Mouse (Mus musculus): ENCODE data around the gene Prkag2.
"Not testable (repeated sequence)": the region's sequence is repeated elsewhere in the genome, so short reads cannot be mapped to it uniquely, and the experiment has no call there.

Prkag2 gene

DNA sequence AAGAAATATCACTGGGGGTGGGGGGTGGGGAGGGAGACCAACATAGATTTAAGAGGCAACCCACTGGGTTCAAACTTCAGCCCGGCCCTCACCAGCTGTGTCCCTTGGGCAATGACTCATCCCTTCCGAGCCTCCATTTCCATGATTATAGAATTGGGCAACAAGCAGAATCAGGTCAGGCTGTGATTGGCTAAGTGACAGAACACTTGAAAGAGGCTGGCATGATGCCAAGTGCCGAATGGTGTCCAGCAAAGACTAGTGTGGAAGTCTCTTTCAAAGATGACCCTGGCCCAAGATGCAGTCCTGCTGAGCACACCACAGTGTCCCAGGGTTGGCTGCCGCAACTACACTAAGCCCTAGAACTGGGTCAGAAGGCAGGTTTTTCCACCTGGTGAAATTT is 14.2 kb downstream of the Prkag2 start:
- no peak for DNase-seq

DNA sequence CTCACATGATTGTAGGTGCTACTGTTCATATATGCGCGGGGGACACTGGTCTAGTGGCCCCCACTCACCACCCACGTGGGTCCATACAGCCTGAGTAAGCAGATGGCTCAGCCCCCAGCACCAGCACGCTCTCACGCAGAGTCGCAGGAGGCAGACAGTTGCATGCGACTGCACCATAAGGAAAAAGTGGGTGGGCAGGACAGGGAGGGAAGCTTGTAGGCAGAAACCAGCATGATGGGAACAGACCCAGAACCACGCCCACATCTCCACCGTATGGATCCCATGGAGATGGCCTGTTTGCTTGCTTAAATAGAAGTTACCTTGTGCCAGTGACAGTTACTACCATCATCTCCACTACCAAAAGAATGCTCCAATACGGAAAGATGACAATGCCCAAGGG is 15.3 kb downstream of the Prkag2 start:
- DNase-seq, result no peak

DNA sequence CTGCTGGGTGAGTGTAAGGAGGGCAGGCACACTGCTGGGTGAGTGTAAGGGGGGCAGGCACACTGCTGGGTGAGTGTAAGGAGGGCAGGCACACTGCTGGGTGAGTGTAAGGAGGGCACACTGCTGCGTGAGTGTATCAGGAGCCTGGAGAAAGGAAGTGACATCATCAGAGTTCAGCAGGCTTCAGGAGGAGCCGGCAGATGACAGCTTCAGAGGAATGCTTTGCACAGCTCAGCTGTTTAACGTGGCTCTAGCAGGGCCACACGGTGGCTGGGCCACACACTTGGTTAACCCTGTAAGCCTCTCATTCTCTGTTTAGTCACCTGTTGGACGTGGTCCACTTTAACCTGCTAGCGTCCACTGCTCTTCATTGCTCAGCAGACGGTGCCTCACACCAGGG is 16.6 kb downstream of the Prkag2 start:
- peak; percentile 16 for DNase-seq

DNA sequence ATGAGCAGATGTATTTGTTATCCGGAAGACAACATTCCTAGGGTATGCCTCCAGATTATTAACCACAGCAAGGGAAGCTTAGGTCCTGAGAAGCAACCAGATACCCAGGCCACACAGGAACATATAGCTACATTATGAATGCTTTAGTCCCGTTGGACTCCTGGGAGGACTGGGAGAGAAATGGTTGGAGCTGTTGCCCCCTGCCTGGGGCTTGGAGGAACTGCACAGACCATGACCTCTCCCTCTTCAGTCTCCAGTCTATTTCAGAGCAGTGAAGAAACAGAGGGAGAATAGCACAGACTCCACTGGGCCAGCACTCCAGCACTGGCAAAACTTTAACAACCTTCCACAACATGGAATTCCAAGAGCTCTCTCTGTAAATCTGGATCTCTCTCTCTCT is 17.9 kb downstream of the Prkag2 start:
- DNase-seq, result peak; percentile 71

DNA sequence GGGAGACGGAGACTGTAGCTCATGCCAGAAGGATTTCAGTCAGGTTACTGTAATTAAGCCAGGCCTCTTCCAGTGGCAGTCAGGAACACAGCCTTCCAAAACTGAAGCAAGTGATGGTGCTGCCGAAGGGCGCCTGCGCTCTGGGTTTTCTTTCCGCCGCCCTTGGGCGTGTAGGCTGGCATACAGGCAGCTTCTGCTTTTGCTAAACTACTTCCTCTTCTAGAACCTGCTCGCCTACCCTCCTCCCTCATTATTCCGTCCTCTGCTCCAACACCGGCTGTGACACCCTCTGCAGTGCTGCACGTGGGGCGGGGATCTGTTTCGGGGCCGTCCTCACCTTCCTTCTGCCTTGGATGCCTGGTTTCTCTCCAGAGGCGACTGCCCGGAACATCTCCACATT is 18.9 kb downstream of the Prkag2 start:
- no peak for DNase-seq

DNA sequence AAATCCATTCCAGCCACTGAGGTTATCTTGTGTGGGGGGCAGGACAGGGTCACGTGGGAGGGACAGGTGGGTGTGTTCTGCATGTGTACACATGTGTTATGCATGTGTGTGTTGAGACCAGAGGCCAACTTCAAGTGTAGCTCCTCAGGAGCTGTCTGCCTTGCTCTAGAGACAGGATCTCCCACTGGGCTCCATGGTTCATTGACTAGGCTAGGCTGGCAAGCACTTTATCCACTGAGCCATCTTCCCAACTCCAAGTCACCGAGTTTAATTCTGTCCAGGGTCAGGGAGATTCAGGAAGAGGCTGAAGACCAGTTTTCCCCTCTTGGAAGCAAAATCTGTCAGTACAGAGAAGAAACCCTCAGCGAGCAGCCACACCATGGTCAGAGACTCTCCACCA is 19.4 kb downstream of the Prkag2 start:
- DNase-seq, result no peak

DNA sequence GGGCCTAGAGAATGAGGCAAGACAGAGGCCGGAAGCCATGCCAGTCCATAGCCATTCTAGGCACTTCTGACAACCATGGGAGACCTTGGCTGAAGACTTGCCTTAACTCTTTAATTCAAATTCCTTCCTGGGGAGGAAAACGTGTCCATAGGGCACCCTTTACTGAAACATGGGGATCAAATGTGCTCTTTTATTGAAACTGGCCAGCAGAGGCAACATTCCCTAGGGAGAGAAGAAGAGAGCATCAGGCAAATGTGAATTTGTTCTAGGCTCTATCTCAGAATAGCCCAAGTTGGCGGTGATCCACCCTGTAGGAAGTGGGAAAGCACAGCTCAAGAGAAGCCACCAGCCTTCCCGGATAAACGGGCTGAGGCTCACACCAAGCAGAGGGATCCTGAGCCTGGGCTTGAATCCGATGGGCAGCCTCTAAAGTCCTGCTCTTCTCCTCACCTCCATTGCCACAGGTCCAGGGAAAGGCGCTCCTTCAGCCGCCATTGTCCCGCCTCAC is 19.9 kb downstream of the Prkag2 start:
- DNase-seq, result no peak

DNA sequence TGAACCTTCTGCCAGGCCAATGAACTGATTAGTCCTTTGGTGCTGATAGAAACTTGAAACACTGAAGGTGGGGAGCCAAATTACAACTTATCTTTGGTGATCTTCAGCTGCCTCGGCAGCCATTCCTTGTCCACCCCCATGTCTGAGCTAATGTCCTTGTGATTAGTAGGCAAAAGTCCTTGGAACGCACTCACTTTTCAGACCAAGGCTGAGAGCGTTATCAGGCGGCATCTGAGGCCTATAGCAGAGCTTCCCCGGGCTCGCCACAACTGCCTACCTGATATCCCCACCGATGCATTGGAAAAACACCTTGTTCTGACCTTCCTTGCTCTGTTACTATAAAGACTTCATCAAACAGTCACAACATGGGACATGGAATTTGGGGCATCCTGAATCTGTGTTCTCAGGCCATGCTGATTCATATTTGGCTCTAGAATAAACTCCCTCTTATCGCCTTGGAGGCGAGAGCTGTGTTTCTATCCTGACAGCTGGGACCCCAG is 20.6 kb downstream of the Prkag2 start:
- DNase-seq, result no peak

DNA sequence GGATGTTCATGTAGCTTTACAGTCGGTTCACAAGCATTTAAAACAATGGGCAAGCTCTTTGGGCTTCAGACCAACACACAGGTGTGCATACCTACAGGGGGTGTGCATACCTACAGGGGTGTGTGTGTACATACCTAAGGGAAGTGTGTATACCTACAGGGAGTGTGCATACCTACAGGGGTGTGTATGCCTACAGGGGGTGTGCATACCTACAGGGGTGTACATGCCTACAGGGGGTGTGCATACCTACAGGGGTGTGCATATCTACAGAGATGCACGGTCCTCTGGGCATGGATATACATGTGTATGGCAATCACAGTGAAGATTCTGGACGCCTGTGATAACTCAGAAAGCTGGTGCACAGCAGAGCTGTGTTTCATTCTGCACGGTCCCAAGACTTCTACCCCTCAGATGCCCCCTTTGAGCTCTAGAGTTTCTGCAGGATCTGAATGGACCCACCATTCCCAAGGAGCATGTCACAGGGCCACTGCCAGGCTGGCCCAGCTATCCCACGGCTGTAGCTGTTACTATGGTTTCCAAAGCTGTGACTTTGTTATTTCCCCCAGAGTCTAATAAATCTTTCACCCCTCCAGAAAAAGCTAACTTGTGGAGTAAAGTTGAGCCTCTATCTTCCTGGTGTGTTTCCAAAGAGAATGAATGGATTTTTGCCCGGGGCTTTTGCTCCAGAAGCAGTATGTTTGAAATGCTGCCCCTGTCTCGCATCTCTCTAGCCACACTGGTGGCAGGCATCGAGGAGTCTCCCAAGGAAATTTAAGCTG is 22.4 kb downstream of the Prkag2 start:
- no peak for DNase-seq

DNA sequence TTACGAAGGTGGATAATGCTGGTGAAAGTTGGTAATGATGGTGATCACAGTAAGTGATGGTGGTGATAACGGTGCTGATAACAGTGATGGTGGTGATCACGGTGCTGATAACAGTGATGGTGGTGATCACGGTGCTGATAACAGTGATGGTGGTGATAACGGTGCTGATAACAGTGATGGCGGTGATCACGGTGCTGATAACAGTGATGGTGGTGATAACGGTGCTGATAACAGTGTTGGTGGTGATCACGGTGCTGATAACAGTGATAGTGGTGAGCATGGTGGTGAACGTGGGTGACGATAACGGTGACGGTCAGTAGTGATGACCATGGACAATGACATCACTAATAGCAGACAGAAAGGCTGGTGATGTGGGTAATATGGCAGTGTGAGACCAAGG is 23.2 kb downstream of the Prkag2 start:
- DNase-seq, result not testable (repeated sequence)

DNA sequence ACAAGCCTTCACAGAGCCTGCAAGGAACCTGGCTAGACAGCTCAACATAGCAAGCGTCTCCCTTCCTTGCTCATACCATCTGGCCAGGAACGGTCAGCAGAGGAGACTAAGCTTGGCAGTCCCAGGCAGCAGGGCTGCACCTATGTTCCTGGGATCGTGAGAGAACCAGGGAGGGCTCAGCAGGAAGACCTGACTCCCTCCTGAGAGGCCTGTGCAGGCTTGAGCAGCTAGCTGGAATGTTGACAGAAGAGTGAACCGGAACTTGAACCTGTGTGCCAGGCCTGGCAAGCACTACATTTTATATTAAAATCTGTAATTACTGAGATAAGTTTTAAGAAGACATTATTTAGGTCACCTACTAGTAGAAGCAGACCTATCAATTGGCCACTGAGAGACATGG is 24.8 kb downstream of the Prkag2 start:
- DNase-seq, result no peak

DNA sequence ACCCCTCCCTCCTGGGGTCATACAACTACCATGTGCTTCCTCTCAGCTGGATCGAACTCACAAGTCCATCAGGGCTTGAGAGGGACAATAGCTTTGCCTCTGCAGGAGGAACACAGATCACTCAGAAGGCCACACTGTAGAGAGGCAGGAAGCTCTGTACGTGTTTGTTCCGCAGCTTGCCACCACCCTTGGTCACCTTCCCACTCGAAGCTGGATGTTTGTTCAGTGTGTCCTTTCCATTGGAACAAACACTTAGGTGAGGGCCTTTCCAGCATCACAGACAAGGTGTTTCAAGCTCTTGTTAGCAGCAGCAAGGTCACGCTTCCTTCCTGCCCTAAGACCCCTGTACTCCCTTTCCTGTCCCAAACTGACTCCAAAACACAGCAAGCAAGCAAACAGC is 30.6 kb downstream of the Prkag2 start:
- DNase-seq, result no peak

DNA sequence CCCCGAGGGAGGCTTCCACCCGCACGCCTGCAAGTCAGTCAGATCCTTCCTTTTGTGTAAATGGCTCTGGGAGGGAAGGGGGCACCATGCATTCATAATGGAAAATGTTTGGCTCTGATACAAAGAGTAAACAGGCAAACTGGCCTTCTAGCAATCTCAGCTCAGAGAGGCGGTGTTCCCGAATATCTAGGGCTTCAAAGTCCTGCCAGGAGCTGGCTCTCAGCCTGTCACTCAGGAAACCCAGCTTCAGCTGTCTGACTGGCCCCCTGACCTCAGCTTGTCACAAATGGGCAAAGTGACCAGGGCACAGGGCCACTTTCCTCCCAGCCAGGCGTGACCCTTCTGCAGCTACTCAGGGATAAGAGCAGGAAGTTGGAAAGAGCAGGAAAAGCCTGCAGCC is 33.3 kb downstream of the Prkag2 start:
- no peak for DNase-seq

DNA sequence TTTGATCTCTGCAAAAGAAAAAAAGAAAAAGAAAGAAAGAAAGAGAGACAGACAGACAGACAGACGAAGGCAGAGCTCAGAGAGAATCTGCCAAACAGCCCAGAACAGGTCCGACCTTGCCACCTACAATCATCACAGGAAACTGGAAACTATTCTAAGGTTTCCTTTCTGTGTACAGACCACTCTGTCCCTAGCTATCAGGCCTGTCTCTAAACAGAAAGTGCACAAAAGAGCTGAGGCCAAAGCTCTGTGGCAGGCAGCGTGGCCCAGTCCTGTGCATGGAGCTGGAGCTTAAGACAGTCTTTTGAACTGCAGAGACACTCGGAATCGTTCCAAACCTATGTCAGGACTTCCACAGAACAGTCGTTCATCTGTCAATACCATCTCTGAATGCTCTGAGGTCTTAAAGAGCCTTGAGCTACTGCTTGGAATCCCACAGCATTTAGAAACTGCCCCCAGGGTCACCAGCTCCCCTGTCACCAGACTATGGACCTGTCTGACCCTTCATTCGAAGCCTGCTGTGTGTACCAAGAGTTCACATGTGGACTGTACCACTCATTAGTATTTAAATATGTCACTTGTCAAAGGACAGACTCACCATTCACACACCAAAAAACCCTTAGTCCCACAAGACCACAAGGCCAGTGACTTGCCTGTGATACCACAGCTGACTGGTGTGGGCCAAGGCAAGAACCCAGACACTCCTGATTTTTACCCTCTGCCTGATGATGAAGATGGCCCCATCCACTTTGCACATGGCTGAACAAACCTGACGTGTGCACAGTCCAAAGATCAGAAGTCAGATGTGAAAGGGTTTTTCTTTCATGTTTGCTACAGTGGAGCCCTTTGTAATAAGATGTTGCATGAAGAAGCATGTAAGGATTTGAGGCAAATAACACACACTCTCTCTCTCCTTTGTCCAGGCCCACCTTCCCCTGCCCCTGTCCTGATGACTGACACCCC is 35.9 kb downstream of the Prkag2 start:
- DNase-seq, result no peak

DNA sequence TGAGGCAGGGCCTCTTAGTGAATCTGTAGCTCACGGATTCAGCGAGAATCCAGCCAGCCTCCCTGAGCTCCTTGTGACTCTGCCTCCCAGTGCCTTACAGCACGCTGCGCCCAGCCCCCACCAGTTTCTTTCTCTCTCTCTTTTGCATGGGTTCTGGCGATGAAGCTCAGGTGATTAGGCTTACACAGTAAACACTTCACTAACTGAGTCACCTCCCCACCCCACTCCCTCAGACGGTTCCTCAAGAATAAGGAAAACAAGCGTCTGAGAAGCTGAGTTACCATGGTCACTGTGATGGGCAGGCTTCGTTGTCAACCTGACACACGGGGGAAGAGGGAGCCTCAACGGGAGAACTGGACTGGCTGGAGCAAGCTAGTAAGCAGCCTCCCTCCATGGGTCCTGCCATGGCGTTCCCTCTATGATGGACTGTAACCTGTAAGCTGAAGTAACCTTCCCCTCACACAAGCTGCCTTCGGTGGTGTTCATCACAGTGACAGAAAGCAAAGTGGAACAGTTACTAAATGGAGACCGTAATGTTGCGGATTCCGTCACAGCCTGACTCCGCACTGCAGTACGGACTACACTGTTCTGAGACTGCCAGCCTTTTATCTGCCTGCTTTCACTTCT is 37.8 kb downstream of the Prkag2 start:
- no peak for DNase-seq

DNA sequence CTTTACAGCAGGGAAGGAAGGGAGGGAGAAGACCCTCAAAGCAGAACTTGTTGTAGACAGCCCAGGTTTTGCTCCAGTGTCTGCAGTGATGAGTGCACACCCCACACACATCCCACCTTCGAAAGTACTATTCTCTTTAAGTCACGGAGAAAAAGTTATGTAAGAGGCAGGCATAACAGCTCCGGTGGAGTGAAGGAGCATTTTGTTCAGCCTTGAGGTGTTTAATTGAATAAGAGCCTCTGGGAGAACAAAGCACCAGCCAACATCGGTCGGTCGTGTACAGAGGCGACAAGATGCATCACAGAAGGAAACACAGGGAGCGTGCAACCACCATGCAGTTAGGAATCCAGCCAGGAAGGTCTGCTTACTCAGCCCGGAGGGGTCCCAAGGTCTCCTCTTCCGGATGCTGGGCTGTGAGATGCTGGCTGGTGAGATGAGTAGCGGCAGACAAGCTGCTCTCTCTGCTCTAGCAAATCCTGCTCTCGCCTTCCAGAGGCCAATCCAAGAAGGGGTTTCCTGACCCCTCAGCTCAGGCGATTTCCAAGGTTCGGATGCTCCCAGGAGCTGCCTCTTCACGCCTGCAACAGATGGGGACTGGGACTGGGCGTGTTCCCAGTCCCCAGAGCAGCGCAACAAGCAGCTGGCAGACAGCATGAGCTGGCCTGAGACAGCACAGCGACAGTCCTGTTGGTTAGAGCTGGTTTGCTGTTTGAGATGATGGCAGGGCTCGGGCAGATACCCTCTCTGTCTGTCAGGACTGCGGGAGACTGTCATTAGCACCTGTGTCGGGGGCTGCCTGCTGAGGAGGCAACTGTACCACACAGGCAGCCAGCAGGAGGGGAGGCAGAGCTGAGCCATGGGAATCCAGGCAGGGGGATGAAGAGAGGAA is 41.3 kb downstream of the Prkag2 start:
- peak; percentile 43 for DNase-seq

DNA sequence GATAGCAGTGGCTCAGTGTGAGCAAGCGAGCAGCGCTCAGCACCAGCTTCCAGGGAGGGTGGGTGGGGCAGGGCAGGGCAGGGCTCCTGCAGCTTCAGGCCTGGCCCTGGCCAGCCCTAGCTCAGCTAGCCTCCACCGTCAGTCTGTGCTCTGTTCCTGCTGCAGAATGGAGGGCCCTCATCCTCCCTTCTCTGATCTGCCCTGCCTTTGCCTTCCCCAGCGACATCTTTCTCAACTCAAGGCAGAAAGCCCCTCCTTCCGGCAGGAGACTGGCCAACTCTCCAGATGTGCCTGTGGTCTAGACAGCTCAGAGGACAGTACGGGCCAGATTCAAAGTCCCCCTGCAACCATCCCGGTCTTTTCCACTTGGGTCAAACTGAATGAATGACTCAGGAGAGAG is 42.0 kb downstream of the Prkag2 start:
- no peak for DNase-seq

DNA sequence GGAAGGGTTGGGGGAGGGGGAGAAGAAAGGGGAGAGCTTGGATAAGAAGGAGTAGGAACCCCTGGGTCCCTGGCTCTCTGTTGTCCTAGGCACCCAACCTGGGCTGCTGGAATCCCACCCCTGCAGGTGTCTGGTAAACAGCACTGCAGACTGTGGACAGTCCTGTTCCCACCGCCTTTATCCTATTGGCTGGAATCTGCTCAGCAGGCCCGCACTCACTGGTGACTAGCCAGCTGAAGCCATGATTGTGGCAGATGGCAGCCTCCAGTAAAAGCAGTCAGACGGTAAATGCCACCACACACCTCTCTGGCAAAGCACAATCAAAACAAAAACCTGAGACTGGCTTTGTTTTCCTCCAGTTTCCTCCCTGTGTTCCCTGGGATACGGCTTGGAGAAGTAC is 45.2 kb downstream of the Prkag2 start:
- DNase-seq, result no peak

DNA sequence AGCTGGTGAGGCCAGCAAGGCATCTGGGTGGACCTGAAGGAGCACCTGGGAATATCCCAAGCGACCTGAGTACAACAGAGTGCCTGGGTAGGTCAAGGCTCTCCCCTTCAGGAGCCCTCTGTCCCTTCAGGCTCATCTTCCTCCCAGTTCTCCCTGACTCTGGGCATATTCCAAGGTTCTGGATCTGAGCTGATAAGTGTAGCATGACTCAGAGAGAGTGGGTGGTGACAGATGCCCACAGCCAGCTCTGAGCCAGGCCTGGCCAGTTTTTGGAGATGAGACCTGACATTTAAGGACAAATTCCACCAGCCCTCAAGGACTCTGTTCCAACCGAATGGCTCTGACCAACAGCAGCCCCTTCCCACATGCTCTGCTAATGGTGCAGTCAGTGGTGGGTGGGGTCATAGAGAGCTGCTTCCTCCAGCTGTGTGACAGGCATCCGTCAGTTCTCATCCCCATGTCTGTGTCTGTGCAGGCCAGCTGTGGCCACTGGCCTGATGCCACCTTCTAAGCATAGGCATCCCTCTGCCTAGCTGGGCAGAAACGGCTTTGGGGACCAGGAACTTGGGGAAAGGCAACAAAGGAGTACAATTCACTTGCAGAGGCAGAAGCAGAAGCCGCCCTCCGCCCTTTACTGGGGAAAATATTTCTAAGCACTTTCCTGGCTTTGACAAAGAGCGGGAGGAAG is 46.3 kb downstream of the Prkag2 start:
- no peak for DNase-seq

DNA sequence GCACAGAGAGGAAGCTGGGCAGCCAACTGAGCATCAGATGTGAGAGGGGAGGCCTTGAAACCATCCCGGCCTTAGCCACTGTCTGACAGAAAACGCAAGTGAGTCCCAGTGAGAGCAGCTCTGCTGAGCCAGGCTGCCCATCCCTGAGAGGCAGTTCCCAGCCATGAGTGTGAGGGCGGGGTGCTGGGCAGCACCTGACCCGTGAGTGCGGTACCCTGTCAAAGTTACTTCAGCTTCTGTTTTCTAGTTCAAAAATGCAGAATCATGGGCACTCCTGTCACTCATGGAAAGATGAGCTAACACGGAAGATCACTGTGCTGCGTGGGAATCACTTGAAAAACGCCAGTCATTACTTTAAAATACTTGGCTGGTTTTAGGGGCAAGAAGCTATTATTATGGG is 49.6 kb downstream of the Prkag2 start:
- DNase-seq, result no peak

DNA sequence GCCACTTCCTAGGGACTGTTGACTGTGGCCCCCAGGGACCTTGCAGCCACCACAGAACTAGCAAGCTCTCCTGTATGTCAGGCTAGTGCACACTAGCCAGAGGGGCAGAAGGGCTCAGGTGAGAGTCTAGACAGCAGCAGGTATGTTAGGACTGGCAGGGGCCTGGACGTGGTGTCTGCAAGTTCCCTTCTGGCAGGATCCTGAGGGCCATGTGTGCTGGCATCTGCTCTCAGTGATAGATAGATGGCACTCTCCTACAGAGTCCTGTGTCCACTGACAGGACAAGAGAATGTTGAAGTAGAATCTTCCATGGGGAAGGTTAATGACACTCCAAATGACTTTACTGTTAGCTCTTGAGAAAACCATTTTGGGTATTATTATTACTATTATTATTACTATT is 52.8 kb downstream of the Prkag2 start:
- DNase-seq, result no peak

DNA sequence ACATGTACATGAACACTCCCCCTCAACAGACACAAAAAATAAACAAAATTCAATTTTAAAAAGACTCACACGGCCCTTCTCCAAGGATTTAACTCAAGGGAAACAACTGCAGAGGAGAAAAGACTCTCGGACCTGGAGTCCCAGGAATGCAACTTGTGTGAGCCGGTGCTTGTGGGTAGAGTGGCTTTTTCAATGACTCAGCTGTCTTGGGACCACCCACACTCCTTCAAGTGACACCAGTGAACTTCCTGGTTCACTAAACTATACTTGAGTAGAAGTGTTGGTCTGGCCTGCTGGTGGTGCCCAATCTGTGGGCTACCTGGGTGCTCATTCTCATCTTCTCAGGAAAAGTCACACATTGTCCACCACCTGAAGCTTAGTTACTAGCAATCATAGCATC is 53.7 kb downstream of the Prkag2 start:
- no peak for DNase-seq
